8 mouse cellular contexts compared by ENCODE assay signal in genomic region chr4:119460728-119461141, GRCm38 (mm10). TPM values are rescaled to one million over a fixed set of nuclear protein-coding genes. Genes with fewer than 3 reads are reported as not detected.
A peak's percentile ranks its signal among the peaks of the same experiment; 100 is the strongest.
DNase-seq lines count a peak whose midpoint lies in the region; ATAC-seq and TF ChIP-seq lines count a peak whose summit lies in the region.

No protein-coding gene starts in this region.

- H3K9ac ChIP-seq in intestine, embryonic 15.5 days: no peak overlapping the region
- no peak overlapping the region for H3K9ac ChIP-seq in intestine, postnatal 0 days (ENCODE audit: low read depth, low read length)
- H3K9ac ChIP-seq in embryonic facial prominence, embryonic 15.5 days: no peak overlapping the region
- no peak overlapping the region for H3K9ac ChIP-seq in heart, embryonic 13.5 days
- no peak overlapping the region for H3K9ac ChIP-seq in lung, embryonic 14.5 days

- H3K4me2 ChIP-seq in intestine, embryonic 15.5 days (replicated peaks): no peak overlapping the region
- no peak overlapping the region for H3K4me2 ChIP-seq in intestine, postnatal 0 days (replicated peaks; ENCODE audit: low read depth)
- H3K4me2 ChIP-seq in embryonic facial prominence, embryonic 15.5 days (replicated peaks): peak overlapping the region; percentile 15; the same call in 1 of the 2 replicates
- H3K4me2 ChIP-seq in heart, embryonic 13.5 days: peak overlapping the region; percentile 19; the same call in 1 of the 2 replicates
- H3K4me2 ChIP-seq in lung, embryonic 14.5 days: peak overlapping the region; percentile 0; the same call in 1 of the 2 replicates

- H3K36me3 ChIP-seq in intestine, embryonic 15.5 days: no peaks in the 10 kb centered on the region
- no peaks in the 10 kb centered on the region for H3K36me3 ChIP-seq in intestine, postnatal 0 days (ENCODE audit: control insufficient read depth, insufficient read depth)
- no peaks in the 10 kb centered on the region for H3K36me3 ChIP-seq in embryonic facial prominence, embryonic 15.5 days
- H3K36me3 ChIP-seq in heart, embryonic 13.5 days: no peaks in the 10 kb centered on the region
- H3K36me3 ChIP-seq in lung, embryonic 14.5 days (ENCODE audit: insufficient read depth): no peaks in the 10 kb centered on the region

- H3K4me1 ChIP-seq in intestine, embryonic 15.5 days (replicated peaks): peaks cover 4% of the 10 kb centered on the region; the same call in 1 of the 2 replicates
- no peaks in the 10 kb centered on the region; the same call in 1 of the 2 replicates for H3K4me1 ChIP-seq in intestine, postnatal 0 days (replicated peaks; ENCODE audit: control insufficient read depth, insufficient read depth, low read length)
- peaks cover 34% of the 10 kb centered on the region for H3K4me1 ChIP-seq in embryonic facial prominence, embryonic 15.5 days
- peaks cover 41% of the 10 kb centered on the region for H3K4me1 ChIP-seq in heart, embryonic 13.5 days
- H3K4me1 ChIP-seq in lung, embryonic 14.5 days (ENCODE audit: insufficient read depth): peaks cover 18% of the 10 kb centered on the region

- H3K27me3 ChIP-seq in intestine, embryonic 15.5 days (replicated peaks): no peaks in the 10 kb centered on the region
- no peaks in the 10 kb centered on the region for H3K27me3 ChIP-seq in intestine, postnatal 0 days (replicated peaks; ENCODE audit: control insufficient read depth, insufficient read depth, low read length)
- no peaks in the 10 kb centered on the region for H3K27me3 ChIP-seq in embryonic facial prominence, embryonic 15.5 days
- H3K27me3 ChIP-seq in heart, embryonic 13.5 days (replicated peaks): no peaks in the 10 kb centered on the region
- H3K27me3 ChIP-seq in lung, embryonic 14.5 days (ENCODE audit: insufficient read depth, low read length): no peaks in the 10 kb centered on the region

- H3K9me3 ChIP-seq in intestine, embryonic 15.5 days: no peaks in the 10 kb centered on the region
- no peaks in the 10 kb centered on the region for H3K9me3 ChIP-seq in intestine, postnatal 0 days (ENCODE audit: control insufficient read depth)
- H3K9me3 ChIP-seq in embryonic facial prominence, embryonic 15.5 days (replicated peaks): no peaks in the 10 kb centered on the region
- H3K9me3 ChIP-seq in heart, embryonic 13.5 days: no peaks in the 10 kb centered on the region
- H3K9me3 ChIP-seq in lung, embryonic 14.5 days (ENCODE audit: low read depth, low read length): no peaks in the 10 kb centered on the region

- no peak overlapping the region for H3K27ac ChIP-seq in intestine, embryonic 15.5 days
- no peak overlapping the region for H3K27ac ChIP-seq in intestine, postnatal 0 days (ENCODE audit: low read depth, low read length)
- peak overlapping the region; percentile 49; the same call in 1 of the 2 replicates for H3K27ac ChIP-seq in embryonic facial prominence, embryonic 15.5 days (replicated peaks)
- peak overlapping the region; percentile 58 for H3K27ac ChIP-seq in heart, embryonic 13.5 days (replicated peaks)
- H3K27ac ChIP-seq in lung, embryonic 14.5 days (ENCODE audit: low read depth): no peak overlapping the region; the same call in 1 of the 2 replicates

- DNase-seq in kidney, postnatal 4 days: peak; percentile 67 to 79
- DNase-seq in lung, embryonic 14.5 days: peak; percentile 91
- peak; percentile 93 to 95 for DNase-seq in right cerebral cortex, postnatal 10 days (ENCODE audit: low spot score in 2 of 2)
- no peak for DNase-seq in thymus, postnatal 36 days

- TF ChIP-seq CTCF in intestine, postnatal 0 days (IDR thresholded peaks at IDR 0.05; ENCODE audit: low read depth): no peak
- TF ChIP-seq CTCF in lung, embryonic 14.5 days (IDR thresholded peaks at IDR 0.05; ENCODE audit: low read depth): no peak

- 54% methylated on average over 8 of the region's 8 CpGs for WGBS in intestine, embryonic 15.5 days
- WGBS in intestine, postnatal 0 days: 68% methylated on average over 8 of the region's 8 CpGs
- 11% methylated on average over 8 of the region's 8 CpGs for WGBS in embryonic facial prominence, embryonic 15.5 days
- WGBS in heart, embryonic 13.5 days: 24% methylated on average over 8 of the region's 8 CpGs
- WGBS in lung, embryonic 14.5 days: 26% methylated on average over 8 of the region's 8 CpGs

- no peak overlapping the region for H3K4me3 ChIP-seq in intestine, embryonic 15.5 days (replicated peaks)
- H3K4me3 ChIP-seq in intestine, postnatal 0 days (ENCODE audit: low read depth, low read length): no peak overlapping the region
- H3K4me3 ChIP-seq in embryonic facial prominence, embryonic 15.5 days (replicated peaks): no peak overlapping the region
- H3K4me3 ChIP-seq in heart, embryonic 13.5 days: no peak overlapping the region
- no peak overlapping the region for H3K4me3 ChIP-seq in lung, embryonic 14.5 days (ENCODE audit: low read depth, low read length)

- ATAC-seq in intestine, embryonic 15.5 days: peak; percentile 39; the same call in 1 of the 2 replicates
- ATAC-seq in intestine, postnatal 0 days: no peak
- ATAC-seq in embryonic facial prominence, embryonic 15.5 days (ENCODE audit: insufficient number of reproducible peaks, low FRiP score, low TSS enrichment, low read depth): peak; percentile 75
- ATAC-seq in heart, embryonic 13.5 days (ENCODE audit: extremely low read depth, insufficient number of reproducible peaks, low FRiP score, low TSS enrichment): peak; percentile 23; the same call in 1 of the 2 replicates
- ATAC-seq in lung, embryonic 14.5 days (ENCODE audit: insufficient read depth): peak; percentile 85

RNA-seq across cellular contexts. Expression of gene Rimkla, which starts 31.7 kb away (rescaled TPM):
- 0.87 and 0.96 TPM in 2 replicates for polyA plus RNA-seq in intestine, embryonic 15.5 days (2015; fragmentation: Nextera tagmentation; extraction: Ambion mirVana)
- polyA plus RNA-seq in intestine, postnatal 0 days (2015; fragmentation: Nextera tagmentation; extraction: Ambion mirVana): 0.35 TPM in 2 replicates
- polyA plus RNA-seq in embryonic facial prominence, embryonic 15.5 days (2015; fragmentation: Nextera tagmentation; extraction: Ambion mirVana): 0.45 and 0.50 TPM in 2 replicates
- polyA plus RNA-seq in heart, embryonic 13.5 days (2015; fragmentation: Nextera tagmentation; extraction: Ambion mirVana): 4.1 and 4.4 TPM in 2 replicates
- 1.3 and 1.5 TPM in 2 replicates for polyA plus RNA-seq in lung, embryonic 14.5 days (2014; fragmentation: Nextera tagmentation; extraction: Ambion mirVana)

RNA-seq across cellular contexts. Expression of gene Zmynd12, which starts 38.1 kb away (rescaled TPM):
- 0.56 and 0.57 TPM in 2 replicates for polyA plus RNA-seq in intestine, embryonic 15.5 days (2015; fragmentation: Nextera tagmentation; extraction: Ambion mirVana)
- 0.52 and 0.59 TPM in 2 replicates for polyA plus RNA-seq in intestine, postnatal 0 days (2015; fragmentation: Nextera tagmentation; extraction: Ambion mirVana)
- 1.8 and 2.1 TPM in 2 replicates for polyA plus RNA-seq in embryonic facial prominence, embryonic 15.5 days (2015; fragmentation: Nextera tagmentation; extraction: Ambion mirVana)
- polyA plus RNA-seq in heart, embryonic 13.5 days (2015; fragmentation: Nextera tagmentation; extraction: Ambion mirVana): 0.13 and 0.29 TPM in 2 replicates
- 0.16 and 0.20 TPM in 2 replicates for polyA plus RNA-seq in lung, embryonic 14.5 days (2014; fragmentation: Nextera tagmentation; extraction: Ambion mirVana)

RNA-seq across cellular contexts. Expression of gene Ppcs, which starts 38.5 kb away (rescaled TPM):
- 40.9 and 43.8 TPM in 2 replicates for polyA plus RNA-seq in intestine, embryonic 15.5 days (2015; fragmentation: Nextera tagmentation; extraction: Ambion mirVana)
- 83.9 and 92.5 TPM in 2 replicates for polyA plus RNA-seq in intestine, postnatal 0 days (2015; fragmentation: Nextera tagmentation; extraction: Ambion mirVana)
- polyA plus RNA-seq in embryonic facial prominence, embryonic 15.5 days (2015; fragmentation: Nextera tagmentation; extraction: Ambion mirVana): 23.7 and 26.8 TPM in 2 replicates
- polyA plus RNA-seq in heart, embryonic 13.5 days (2015; fragmentation: Nextera tagmentation; extraction: Ambion mirVana): 28.0 and 28.9 TPM in 2 replicates
- 34.7 and 38.3 TPM in 2 replicates for polyA plus RNA-seq in lung, embryonic 14.5 days (2014; fragmentation: Nextera tagmentation; extraction: Ambion mirVana)

RNA-seq across cellular contexts. Expression of gene Ccdc30, which starts 45.4 kb away (rescaled TPM):
- polyA plus RNA-seq in intestine, embryonic 15.5 days (2015; fragmentation: Nextera tagmentation; extraction: Ambion mirVana): 5.2 and 5.5 TPM in 2 replicates
- polyA plus RNA-seq in intestine, postnatal 0 days (2015; fragmentation: Nextera tagmentation; extraction: Ambion mirVana): 0.64 and 1.3 TPM in 2 replicates
- polyA plus RNA-seq in embryonic facial prominence, embryonic 15.5 days (2015; fragmentation: Nextera tagmentation; extraction: Ambion mirVana): 8.7 and 10.5 TPM in 2 replicates
- 1.9 and 2.9 TPM in 2 replicates for polyA plus RNA-seq in heart, embryonic 13.5 days (2015; fragmentation: Nextera tagmentation; extraction: Ambion mirVana)
- 2.5 and 3.8 TPM in 2 replicates for polyA plus RNA-seq in lung, embryonic 14.5 days (2014; fragmentation: Nextera tagmentation; extraction: Ambion mirVana)

Comparison
In these comparisons a context has a peak if more than half of its experiments do, and no peak if none do; other contexts are left out.
1. H3K27ac ChIP-seq: peak in embryonic facial prominence, embryonic 15.5 days (single experiment) and heart, embryonic 13.5 days (single experiment); none in intestine, embryonic 15.5 days (single experiment), intestine, postnatal 0 days (single experiment) and lung, embryonic 14.5 days (single experiment).
2. H3K4me2 ChIP-seq: peak in embryonic facial prominence, embryonic 15.5 days (single experiment), heart, embryonic 13.5 days (single experiment) and lung, embryonic 14.5 days (single experiment); none in intestine, embryonic 15.5 days (single experiment) and intestine, postnatal 0 days (single experiment).
3. DNase-seq: peak in kidney, postnatal 4 days (2 of 2), lung, embryonic 14.5 days (single experiment) and right cerebral cortex, postnatal 10 days (2 of 2); none in thymus, postnatal 36 days (0 of 2).